Mouse (Mus musculus): ENCODE results near the gene Rgs11. TPM values are rescaled to one million over a fixed set of nuclear protein-coding genes. Genes with fewer than 3 reads are reported as not detected.

The Rgs11 gene
- polyA plus RNA-seq, 1 experiment from 2014 or later, result 1.7 TPM

DNA sequence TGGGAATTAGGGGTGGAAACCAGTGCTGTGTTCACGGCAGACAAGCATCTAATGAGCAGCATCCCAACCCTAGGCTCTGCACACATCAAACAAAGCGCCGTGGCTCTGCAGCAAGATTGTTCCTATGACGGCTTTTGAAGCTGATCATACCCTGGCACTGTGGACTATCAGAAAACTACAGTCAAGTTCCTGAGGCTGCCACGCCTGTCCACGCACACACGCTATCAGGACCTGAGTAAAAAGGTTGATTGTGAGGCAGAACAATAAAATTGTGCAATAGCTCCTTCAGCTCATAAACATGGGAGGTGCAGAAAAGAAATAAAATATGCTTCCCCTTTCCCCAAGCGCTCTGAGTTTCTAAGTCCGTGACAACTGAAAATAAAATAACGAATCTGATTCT lies 34.9 kb downstream of the Rgs11 start:
- Histone ChIP-seq H3K9ac (ENCODE audit: low read length) (no peak overlapping the region), H3K36me3 (ENCODE audit: control insufficient read depth, insufficient read depth, low read length) (no peaks in the 10 kb centered on the region), H3K4me1 (ENCODE audit: control insufficient read depth, insufficient read depth, low read length) (no peaks in the 10 kb centered on the region), H3K27me3 (replicated peaks; ENCODE audit: control insufficient read depth, insufficient read depth, low read length) (no peaks in the 10 kb centered on the region), H3K4me3 (ENCODE audit: low read depth, low read length) (no peak overlapping the region), H3K27ac (ENCODE audit: low read depth, low read length) (no peak overlapping the region), H3K4me2 (ENCODE audit: low read length) (no peak overlapping the region), H3K9me3 (replicated peaks; ENCODE audit: control insufficient read depth, low read length) (no peaks in the 10 kb centered on the region)
- ATAC-seq (no peak), DNase-seq (ENCODE audit: low spot score) (no peak)
- 86% methylated on average over 10 of the region's 10 CpGs for WGBS

DNA sequence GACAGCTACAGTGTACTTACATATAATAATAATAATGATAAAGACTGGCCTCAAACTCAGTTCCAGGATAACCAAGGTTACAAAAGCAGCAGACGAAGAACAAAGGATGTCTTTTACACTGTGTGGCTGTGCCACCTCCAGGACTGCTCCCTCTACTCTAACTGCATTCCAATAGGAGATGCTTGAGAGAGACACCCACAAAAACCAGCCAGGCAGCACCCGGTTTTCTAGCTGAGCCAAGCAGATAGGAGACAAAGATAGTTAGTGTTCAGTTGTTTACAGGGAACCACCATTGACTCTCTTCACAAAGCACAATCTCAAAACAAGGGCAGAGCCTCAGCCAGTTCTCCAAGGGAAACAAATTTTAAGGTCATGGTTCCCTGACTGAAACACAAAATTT lies 36.8 kb downstream of the Rgs11 start:
- DNase-seq (ENCODE audit: low spot score) (no peak), ATAC-seq (no peak)
- no peaks in the 10 kb centered on the region for H3K9me3 ChIP-seq (replicated peaks; ENCODE audit: control insufficient read depth, low read length)
- 85% methylated on average over 2 of the region's 2 CpGs for WGBS
- H3K4me1 ChIP-seq (ENCODE audit: control insufficient read depth, insufficient read depth, low read length), result peaks cover 6% of the 10 kb centered on the region
- no peaks in the 10 kb centered on the region for H3K36me3 ChIP-seq (ENCODE audit: control insufficient read depth, insufficient read depth, low read length)
- H3K27me3 ChIP-seq (replicated peaks; ENCODE audit: control insufficient read depth, insufficient read depth, low read length), result no peaks in the 10 kb centered on the region
- no peak overlapping the region for H3K27ac ChIP-seq (ENCODE audit: low read depth, low read length)
- H3K4me3 ChIP-seq (ENCODE audit: low read depth, low read length), result no peak overlapping the region
- H3K4me2 ChIP-seq (ENCODE audit: low read length), result no peak overlapping the region
- H3K9ac ChIP-seq (ENCODE audit: low read length), result no peak overlapping the region

DNA sequence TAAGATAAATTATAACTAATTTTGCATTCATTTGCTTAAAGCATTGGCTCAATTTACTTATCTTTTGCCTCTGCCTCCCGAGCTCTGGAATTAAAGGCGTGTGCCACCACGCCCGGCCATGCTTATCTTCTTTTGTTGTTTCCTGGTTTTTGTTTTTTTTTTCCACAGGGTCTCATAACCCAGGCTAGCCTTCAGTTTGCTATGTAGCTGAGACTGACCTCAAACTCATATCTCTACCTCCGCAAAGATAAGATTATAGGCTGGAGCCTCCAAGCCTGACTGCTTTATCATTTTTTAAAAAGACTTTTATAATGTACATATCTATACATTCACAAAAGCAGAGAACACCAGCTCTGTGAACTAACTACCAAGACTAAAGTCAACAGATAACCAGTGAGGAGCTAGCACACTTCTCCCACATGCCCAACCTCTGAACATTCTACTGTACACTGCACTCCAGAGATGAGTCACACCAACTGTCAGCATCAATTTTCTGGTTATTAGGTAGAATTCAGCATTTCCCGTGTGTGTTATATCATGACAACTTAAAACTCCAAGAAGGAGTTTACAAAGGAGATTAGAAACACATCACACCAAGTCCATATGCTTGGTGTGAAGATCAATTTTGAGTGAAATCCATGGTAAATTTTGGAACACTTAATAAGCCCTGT lies 37.5 kb downstream of the Rgs11 start:
- H3K27me3 ChIP-seq (replicated peaks; ENCODE audit: control insufficient read depth, insufficient read depth, low read length), result no peaks in the 10 kb centered on the region
- H3K36me3 ChIP-seq (ENCODE audit: control insufficient read depth, insufficient read depth, low read length), result no peaks in the 10 kb centered on the region
- H3K9ac ChIP-seq (ENCODE audit: low read length), result no peak overlapping the region
- H3K27ac ChIP-seq (ENCODE audit: low read depth, low read length), result no peak overlapping the region
- 87% methylated on average over 6 of the region's 6 CpGs for WGBS
- no peak for DNase-seq (ENCODE audit: low spot score)
- peaks cover 6% of the 10 kb centered on the region for H3K4me1 ChIP-seq (ENCODE audit: control insufficient read depth, insufficient read depth, low read length)
- ATAC-seq, result no peak
- no peaks in the 10 kb centered on the region for H3K9me3 ChIP-seq (replicated peaks; ENCODE audit: control insufficient read depth, low read length)
- H3K4me3 ChIP-seq (ENCODE audit: low read depth, low read length), result no peak overlapping the region
- no peak overlapping the region for H3K4me2 ChIP-seq (ENCODE audit: low read length)

DNA sequence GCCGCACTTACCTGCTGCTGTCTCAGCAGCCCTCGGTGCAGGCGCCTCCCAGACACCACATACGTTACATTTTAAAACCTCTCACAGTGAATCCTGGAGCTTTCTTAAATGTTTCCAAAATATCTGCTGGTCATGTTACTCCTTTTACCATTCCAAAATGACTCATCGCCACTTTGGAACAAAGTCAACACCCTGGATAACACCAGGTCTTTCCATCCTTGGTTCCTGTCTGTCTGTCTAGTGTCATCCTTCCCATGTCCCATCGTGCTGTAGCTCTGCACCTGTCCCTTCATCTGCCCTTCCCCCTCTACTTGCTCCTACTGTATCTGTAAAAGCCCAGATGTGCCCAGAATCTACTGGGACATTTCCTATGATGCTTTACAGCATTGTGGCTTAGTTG lies 38.2 kb downstream of the Rgs11 start:
- no peak overlapping the region for H3K4me2 ChIP-seq (ENCODE audit: low read length)
- DNase-seq (ENCODE audit: low spot score) (no peak), ATAC-seq (no peak)
- H3K4me3 ChIP-seq (ENCODE audit: low read depth, low read length), result no peak overlapping the region
- H3K27me3 ChIP-seq (replicated peaks; ENCODE audit: control insufficient read depth, insufficient read depth, low read length), result no peaks in the 10 kb centered on the region
- no peaks in the 10 kb centered on the region for H3K9me3 ChIP-seq (replicated peaks; ENCODE audit: control insufficient read depth, low read length)
- WGBS, result 82% methylated on average over 6 of the region's 6 CpGs
- H3K27ac ChIP-seq (ENCODE audit: low read depth, low read length), result no peak overlapping the region
- peaks cover 6% of the 10 kb centered on the region for H3K4me1 ChIP-seq (ENCODE audit: control insufficient read depth, insufficient read depth, low read length)
- H3K9ac ChIP-seq (ENCODE audit: low read length), result no peak overlapping the region
- no peaks in the 10 kb centered on the region for H3K36me3 ChIP-seq (ENCODE audit: control insufficient read depth, insufficient read depth, low read length)

DNA sequence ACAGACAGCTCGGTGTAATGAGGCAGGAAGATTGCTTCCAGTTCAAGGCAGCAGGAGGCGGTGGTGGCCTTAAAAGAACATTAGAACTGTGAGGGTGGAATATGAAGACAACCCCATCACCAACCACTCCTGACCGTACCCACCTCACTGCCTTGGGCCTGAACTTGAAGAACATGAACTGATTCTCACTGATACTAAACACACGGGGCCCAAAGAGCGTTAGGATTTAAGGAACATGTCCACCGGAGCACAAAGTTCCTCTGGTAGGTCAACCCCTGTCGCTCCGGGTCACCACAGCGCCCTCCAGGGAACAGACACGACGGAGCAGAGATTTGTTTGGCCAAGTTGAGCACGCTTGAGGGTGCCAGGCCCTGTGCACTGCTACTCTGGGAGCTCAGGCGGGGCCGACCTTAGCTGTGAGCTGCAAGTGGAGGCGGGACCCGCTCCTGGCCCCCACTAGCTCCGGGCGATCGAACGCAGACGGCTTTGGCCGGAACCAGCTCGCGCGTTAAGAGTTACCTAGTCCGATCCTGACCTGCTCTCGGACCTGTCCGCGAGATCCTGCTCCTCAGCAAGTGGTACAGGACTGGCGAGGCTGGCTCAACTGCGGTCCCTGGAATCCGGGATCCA lies 40.8 kb downstream of the Rgs11 start:
- Histone ChIP-seq H3K4me2 (ENCODE audit: low read length) (peak overlapping the region; percentile 85), H3K9me3 (replicated peaks; ENCODE audit: control insufficient read depth, low read length) (no peaks in the 10 kb centered on the region), H3K9ac (ENCODE audit: low read length) (peak overlapping the region; percentile 72), H3K36me3 (ENCODE audit: control insufficient read depth, insufficient read depth, low read length) (no peaks in the 10 kb centered on the region), H3K27ac (ENCODE audit: low read depth, low read length) (0 out of 2 replicates have a peak overlapping the region, but pooled peaks have one; percentile 63), H3K27me3 (replicated peaks; ENCODE audit: control insufficient read depth, insufficient read depth, low read length) (no peaks in the 10 kb centered on the region), H3K4me3 (ENCODE audit: low read depth, low read length) (peak overlapping the region; percentile 72), H3K4me1 (ENCODE audit: control insufficient read depth, insufficient read depth, low read length) (peaks cover 6% of the 10 kb centered on the region)
- DNase-seq (ENCODE audit: low spot score) (peak; percentile 54), ATAC-seq (peak; percentile 82)
- WGBS, result under 1% methylated on average over 32 of the region's 32 CpGs

DNA sequence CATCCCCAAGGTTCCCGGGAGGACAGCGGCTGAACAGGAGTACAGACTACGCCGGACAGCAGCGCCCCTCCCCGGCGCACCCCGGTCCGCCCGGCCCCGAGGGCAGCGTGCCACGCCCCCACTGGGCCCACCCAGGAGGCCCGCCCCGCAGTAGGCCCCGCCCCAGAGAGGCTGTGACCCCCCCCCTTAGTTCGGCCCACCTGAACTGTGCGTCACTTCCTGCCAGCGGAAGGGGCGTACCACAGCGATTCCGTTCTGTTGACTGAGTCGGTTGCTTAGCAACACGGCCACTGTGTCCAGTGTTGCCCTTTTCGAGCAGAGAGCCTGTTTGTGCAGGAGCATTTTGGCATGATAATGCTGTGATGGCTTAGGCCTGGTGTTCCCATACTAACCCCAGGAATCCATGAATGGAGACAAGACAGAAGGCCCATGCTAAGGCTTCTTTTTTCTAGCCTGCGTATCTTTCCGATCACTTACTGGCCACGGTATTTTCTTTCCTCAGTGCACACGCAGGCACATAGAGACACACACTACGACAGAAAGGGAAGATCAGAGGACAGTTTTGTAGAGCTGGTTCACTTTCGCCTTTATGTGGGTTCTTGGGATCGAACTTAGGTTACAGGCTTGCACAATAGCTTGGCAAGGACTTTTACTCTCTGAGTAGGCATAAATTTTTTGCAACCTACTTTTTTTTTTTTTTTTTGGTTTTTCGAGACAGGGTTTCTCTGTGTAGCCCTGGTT lies 41.5 kb downstream of the Rgs11 start, which contains the start of gene Fam234a:
Gene Fam234a, minus strand, starts transcription at position 142 of the 741 bp plus-strand sequence.
- 8% methylated on average over 32 of the region's 33 CpGs for WGBS
- peaks cover 6% of the 10 kb centered on the region for H3K4me1 ChIP-seq (ENCODE audit: control insufficient read depth, insufficient read depth, low read length)
- H3K9me3 ChIP-seq (replicated peaks; ENCODE audit: control insufficient read depth, low read length), result no peaks in the 10 kb centered on the region
- H3K4me3 ChIP-seq (ENCODE audit: low read depth, low read length), result peak within 1 kb of the TSS; percentile 72
- H3K36me3 ChIP-seq (ENCODE audit: control insufficient read depth, insufficient read depth, low read length), result no peaks in the 10 kb centered on the region
- ATAC-seq, result peak; percentile 97
- peak within 1 kb of the TSS; percentile 63; the same call in 1 of the 2 replicates for H3K27ac ChIP-seq (ENCODE audit: low read depth, low read length)
- H3K9ac ChIP-seq (ENCODE audit: low read length), result peak within 1 kb of the TSS; percentile 72
- H3K27me3 ChIP-seq (replicated peaks; ENCODE audit: control insufficient read depth, insufficient read depth, low read length), result no peaks in the 10 kb centered on the region
- H3K4me2 ChIP-seq (ENCODE audit: low read length), result peak within 1 kb of the TSS; percentile 85
- DNase-seq (ENCODE audit: low spot score), result peak; percentile 98

DNA sequence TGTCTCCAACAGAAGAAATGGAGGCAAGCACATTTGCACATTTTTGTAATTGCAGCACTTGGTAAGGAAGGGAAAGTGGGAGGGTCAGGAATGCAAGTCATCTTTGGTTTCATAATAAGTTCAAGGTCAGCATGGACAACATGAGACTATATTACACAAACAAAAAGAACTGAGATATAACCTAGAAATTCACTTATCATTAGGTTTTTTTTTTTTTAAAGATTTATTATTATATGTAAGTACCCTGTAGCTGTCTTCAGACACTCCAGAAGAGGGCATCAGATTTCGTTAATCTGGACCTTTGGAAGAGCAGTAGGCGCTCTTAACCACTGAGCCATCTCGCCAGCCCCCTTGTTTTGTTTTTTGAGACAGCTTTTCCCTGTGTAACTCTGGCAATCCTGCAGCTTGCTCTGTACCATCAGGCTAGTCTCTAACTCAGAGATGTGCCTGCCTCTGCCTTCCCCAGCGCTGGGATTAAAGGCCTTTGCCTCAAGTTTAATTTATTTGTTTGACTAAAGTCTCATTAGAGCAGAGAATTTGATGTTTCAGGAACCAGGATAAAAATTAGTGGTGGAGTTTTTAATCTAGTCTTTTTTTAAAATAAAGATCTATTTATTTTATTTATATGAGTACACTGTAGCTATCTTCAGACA lies 49.3 kb downstream of the Rgs11 start:
- H3K9ac ChIP-seq (ENCODE audit: low read length), result peak overlapping the region; percentile 97; the same call in 1 of the 2 replicates
- no peak for ATAC-seq
- WGBS, result 58% methylated on average over 4 of the region's 4 CpGs

DNA sequence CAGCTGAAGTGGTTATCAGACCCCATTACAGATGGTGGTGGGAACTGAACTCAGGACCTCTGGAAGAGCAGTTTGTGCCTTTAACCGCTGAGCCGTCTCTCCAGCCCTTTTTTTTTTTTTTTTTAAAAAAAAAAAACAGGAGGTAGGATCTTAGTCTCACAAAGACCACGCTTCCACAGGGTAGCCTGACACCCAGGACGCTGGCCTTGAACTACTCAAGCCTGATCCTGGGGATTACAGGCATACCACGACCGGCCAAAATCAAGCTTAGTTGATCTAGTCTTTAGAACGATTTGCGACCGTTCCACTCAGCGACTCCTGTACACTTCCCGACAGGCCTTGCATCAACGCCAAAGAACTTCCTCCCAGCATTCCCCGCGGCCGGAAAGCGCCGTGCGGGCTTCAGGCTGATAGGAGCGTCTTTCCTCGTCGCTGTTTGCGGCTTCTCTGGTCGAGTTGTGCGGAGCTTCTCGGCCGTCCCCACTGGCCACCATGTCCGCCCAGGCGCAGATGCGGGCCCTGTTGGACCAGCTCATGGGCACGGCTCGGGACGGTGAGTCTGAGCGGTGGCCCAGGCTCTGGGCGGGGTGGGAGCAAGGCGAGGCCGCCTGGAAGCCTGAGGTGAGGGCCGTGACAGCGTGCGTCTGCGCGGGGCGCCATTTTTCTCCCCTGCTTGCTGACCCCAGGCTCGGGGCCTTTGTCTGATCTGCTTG lies 49.9 kb downstream of the Rgs11 start, which contains the start of gene Luc7l:
Gene Luc7l, plus strand, starts transcription at position 358 of the 713 bp plus-strand sequence.
- peak within 1 kb of the TSS; percentile 85 for H3K4me2 ChIP-seq (ENCODE audit: low read length)
- WGBS, result under 1% methylated on average over 43 of the region's 43 CpGs
- H3K27ac ChIP-seq (ENCODE audit: low read depth, low read length), result peak within 1 kb of the TSS; percentile 97
- ATAC-seq (peak; percentile 98), DNase-seq (ENCODE audit: low spot score) (peak; percentile 98)
- H3K36me3 ChIP-seq (ENCODE audit: control insufficient read depth, insufficient read depth, low read length), result peaks cover 20% of the 10 kb centered on the region
- no peaks in the 10 kb centered on the region for H3K27me3 ChIP-seq (replicated peaks; ENCODE audit: control insufficient read depth, insufficient read depth, low read length)
- no peaks in the 10 kb centered on the region for H3K9me3 ChIP-seq (replicated peaks; ENCODE audit: control insufficient read depth, low read length)
- H3K4me1 ChIP-seq (ENCODE audit: control insufficient read depth, insufficient read depth, low read length), result peaks cover 9% of the 10 kb centered on the region
- H3K4me3 ChIP-seq (ENCODE audit: low read depth, low read length), result peak within 1 kb of the TSS; percentile 94
- H3K9ac ChIP-seq (ENCODE audit: low read length), result peak within 1 kb of the TSS; percentile 97

More for the DNA sequence above, 49.3 kb downstream of the Rgs11 start:
- Histone ChIP-seq H3K27ac (ENCODE audit: low read depth, low read length) (peak overlapping the region; percentile 97), H3K27me3 (replicated peaks; ENCODE audit: control insufficient read depth, insufficient read depth, low read length) (no peaks in the 10 kb centered on the region), H3K9me3 (replicated peaks; ENCODE audit: control insufficient read depth, low read length) (no peaks in the 10 kb centered on the region), H3K4me3 (ENCODE audit: low read depth, low read length) (peak overlapping the region; percentile 94), H3K4me1 (ENCODE audit: control insufficient read depth, insufficient read depth, low read length) (peaks cover 9% of the 10 kb centered on the region), H3K36me3 (ENCODE audit: control insufficient read depth, insufficient read depth, low read length) (peaks cover 13% of the 10 kb centered on the region), H3K4me2 (ENCODE audit: low read length) (peak overlapping the region; percentile 85)
- DNase-seq (ENCODE audit: low spot score), result no peak
